Mouse (Mus musculus): Measurements from ENCODE around the gene Olfr68.
"Not testable (repeated sequence)": the region's sequence is repeated elsewhere in the genome, so short reads cannot be mapped to it uniquely, and the experiment has no call there.

The Olfr68 gene

DNA sequence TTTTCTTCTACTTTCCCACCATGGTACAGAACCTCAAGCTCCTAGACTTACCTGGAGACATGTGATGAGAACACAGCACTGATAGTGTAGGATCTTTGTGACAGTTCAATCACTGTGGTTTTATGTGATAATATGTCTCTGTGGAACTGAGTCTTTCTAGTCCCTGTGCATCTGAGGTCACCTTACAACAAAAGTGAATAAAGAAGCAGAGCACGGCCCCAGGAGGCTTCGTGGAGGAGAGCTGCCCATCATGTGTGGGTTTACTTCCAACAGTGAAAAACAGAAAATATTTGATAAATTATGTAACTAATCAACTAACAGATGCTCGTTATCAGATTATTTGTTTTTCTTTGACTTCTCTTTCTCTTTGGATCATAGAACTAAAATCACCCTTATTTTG, at the start of gene Olfr68:
Olfr68 (minus strand) TSS at position 101 of the 400 bp plus-strand sequence.
- no peak for DNase-seq (ENCODE audit: low spot score)

DNA sequence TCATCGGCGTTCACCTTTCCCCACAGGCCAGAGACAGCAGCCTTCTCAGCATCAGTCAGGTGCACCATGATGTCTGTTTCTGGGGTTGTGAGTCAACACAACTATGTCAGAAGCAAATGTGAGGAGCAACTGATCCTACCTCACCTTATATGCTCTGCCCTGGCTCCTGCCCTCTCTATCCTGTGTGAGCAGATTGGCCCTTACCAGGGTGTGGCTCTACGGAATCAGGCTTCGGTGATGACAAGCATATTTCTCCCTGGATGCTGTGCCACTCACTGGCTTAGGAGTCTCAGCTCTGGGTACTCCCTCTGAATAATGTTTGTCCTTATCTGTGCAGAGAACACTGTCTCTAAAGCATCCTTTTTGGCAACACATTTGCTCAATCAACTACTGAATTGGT, 48.3 kb upstream of the Olfr68 start, which contains the start of gene Hbb-bs:
Hbb-bs (minus strand) TSS at position 289 of the 400 bp plus-strand sequence.
- no peak for DNase-seq (ENCODE audit: low spot score)

DNA sequence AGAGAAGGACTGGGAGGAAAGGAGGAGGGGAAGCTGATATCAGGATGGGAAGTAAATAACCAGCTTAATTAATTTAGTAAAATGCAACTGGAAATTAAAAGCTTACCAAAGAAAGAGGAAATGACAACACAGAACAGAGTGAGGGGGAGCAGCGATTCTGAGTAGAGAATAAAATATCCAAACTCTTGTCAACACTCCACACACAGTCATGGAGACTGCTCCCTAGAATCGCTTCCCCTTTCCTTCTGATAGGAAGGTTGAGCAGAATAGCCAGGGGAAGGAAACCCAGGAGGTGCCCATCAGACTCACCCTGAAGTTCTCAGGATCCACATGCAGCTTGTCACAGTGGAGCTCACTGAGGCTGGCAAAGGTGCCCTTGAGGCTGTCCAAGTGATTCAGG, 47.6 kb upstream of the Olfr68 start:
- not testable (repeated sequence) for DNase-seq (ENCODE audit: low spot score)

DNA sequence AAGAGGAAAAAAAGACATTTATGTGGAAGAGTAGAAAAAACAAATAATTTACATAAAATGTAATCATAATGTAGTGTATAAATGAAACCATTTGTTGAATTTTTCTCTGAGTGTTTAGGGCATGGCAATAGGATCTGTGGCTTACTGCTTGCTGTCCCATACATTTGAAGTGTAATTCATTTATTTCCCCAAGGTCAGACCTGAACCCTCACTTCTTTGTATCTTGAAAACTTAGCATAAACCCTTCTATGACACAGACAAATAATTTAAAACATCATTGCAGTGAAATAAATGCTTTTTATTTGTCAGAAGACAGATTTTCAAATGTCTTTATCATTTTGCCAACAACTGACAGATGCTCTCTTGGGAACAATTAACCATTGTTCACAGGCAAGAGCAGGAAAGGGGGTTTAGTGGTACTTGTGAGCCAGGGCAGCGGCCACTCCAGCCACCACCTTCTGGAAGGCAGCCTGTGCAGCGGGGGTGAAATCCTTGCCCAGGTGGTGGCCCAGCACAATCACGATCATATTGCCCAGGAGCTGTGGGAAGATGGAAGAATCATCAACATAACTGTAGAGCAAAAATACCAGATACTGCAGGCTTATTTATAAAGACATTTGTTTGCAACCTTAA, 46.9 kb upstream of the Olfr68 start:
- DNase-seq (ENCODE audit: low spot score): no peak

DNA sequence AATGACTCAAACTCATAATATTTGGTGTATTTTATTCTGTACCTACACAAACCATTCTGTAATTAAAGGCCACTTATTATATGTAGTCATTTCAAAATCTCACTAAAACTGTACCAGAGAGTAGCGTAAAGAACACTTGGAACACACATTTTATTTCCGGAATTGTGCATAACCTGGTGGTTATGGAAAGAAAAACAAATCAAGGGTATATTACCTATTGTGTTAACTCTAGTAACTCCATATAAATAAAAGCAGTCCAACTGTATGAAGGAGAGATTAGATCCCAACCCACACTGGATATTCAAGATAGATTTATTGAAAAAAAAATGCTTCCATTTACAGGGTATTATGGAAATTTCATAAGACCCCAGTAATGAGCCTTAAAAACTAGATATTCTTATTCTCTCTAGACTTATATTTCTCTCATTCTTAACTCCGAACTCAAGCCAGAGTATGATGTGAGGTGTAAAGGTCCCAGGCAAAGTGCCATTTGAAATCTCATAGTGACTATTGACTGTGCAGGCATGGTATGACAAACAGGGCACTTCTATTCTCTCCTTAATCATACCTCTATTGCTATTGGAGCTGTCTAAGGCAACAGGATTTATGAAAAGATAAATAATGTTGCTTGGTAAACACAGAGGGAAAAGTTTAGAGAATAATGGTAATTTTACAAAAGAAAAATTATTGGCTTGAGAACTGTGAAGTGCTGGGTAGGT, 46.2 kb upstream of the Olfr68 start:
- no peak for DNase-seq (ENCODE audit: low spot score)

DNA sequence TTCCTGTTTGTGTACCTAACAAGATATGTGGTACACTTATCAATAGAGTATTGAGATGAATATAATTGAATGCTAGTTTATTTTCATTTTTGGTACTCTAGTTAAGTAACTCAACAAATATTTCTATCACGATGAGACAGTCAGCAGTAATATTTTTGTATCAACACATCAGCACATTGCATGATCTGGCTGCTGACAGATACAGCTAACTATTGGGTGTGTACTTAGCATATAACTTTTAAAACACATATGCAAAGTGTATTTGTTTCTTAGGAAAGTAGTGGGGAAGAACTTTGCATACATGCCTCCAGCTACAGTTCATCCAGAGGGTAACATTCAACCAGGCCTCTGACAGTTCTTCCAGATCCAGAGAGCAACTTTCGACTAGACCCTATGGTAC, 45.1 kb upstream of the Olfr68 start:
- DNase-seq (ENCODE audit: low spot score): no peak

DNA sequence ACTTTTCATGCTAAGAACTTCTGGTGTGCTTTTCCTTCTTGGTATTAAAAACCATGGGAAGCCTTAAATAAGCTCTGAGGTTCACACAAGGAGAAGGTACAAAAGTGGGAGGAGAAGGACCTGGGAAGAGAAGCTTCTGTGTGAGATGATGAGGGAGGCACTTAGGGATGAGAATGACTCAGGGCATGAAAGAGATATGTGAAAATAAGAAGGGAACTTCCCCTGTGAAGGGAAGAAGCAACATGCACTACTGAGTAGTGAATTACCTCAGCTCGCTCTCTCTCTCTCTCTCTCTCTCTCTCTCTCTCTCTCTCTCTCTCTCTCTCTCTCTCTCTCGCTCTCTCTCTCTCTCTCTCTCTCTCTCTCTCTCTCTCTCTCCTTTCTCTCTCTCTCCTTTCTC, 35.6 kb upstream of the Olfr68 start:
- DNase-seq (ENCODE audit: low spot score): not testable (repeated sequence)

DNA sequence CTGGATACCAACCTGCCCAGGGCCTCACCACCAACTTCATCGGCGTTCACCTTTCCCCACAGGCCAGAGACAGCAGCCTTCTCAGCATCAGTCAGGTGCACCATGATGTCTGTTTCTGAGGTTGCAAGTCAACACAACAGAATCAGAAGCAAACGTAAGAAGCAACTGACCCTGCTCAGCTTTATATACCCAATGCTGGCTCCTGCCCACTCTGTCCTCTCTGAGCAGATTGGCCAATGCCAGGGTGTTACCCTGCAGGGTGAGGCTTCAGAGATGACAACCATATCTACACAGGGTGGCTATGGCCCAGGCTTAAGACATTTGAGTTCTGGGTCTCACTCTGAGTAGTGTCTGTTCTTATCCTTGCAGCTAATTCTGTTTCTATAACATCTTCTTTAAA, 34.3 kb upstream of the Olfr68 start, which contains the start of gene Hbb-bt:
Hbb-bt (minus strand) TSS at position 231 of the 400 bp plus-strand sequence.
- DNase-seq (ENCODE audit: low spot score): no peak

DNA sequence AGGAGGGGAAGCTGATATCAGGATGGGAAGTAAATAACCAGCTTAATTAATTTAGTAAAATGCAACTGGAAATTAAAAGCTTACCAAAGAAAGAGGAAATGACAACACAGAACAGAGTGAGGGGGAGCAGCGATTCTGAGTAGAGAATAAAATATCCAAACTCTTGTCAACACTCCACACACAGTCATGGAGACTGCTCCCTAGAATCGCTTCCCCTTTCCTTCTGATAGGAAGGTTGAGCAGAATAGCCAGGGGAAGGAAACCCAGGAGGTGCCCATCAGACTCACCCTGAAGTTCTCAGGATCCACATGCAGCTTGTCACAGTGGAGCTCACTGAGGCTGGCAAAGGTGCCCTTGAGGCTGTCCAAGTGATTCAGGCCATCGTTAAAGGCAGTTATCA, 33.7 kb upstream of the Olfr68 start:
- DNase-seq (ENCODE audit: low spot score): not testable (repeated sequence)

DNA sequence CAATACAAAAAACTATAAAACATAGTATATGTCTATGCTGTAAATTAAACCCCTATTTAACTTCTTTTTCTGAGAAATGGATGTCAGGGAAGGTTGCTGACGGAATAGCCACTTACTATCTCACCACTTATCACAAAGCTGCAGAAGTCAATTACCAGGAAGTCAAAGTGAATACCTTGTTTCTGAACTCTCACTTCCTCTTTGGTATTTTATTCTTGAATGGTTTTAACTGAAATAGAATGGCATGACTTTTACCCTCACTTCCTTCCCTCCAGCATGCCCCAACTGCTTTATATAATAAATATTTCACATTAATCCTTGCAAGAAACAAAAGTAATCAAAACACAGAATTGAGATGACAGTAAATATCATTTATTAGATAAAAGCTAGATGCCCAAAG, 32.7 kb upstream of the Olfr68 start:
- DNase-seq (ENCODE audit: low spot score): no peak

DNA sequence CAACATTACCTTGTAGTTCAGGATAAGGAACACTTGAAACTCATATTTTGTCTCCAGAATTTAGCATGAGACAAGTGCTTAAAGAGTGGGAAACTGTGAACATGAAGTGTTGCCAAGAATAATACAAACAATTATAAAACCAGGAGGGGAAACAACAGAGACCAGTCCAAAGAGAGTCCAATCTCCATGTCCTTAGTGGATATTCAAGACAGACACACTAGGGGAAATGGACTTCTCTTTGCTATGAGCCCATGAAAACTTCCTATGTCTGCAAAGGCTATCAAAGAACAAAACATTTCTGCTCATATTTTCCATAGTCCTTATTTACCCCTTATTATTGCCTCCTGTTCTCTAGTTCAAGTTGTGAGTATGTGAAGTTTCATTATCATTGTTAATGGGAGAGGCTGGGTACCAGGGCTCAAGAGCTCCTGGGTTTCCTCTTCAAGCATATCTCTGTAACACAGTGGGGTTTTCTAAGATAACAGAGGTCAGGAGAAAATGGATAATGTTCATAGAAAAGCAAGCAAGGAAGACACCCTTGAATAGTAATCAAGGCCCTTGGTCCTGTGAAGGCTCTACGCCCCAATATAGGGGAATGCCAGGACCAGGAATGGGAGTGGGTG, 31.8 kb upstream of the Olfr68 start:
- no peak for DNase-seq (ENCODE audit: low spot score)

DNA sequence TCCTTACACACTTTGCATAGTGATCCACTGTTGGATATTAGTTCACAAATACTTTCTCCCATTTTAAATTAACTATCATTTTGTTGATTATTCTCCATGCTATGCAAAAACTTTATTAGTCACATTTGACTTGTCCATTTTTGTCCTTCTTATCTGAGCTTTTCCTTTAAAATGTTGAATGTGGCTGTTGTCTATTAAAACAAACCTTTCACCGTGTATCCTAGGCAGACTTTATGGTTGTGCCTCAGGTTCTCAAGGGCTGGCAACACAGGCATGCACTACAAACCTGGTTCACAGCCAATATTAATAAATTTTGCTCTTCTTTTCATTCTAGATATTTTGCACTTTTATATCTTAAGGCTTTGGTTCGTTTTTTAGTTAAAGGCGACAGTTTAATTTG, 31.2 kb upstream of the Olfr68 start:
- DNase-seq (ENCODE audit: low spot score): no peak

DNA sequence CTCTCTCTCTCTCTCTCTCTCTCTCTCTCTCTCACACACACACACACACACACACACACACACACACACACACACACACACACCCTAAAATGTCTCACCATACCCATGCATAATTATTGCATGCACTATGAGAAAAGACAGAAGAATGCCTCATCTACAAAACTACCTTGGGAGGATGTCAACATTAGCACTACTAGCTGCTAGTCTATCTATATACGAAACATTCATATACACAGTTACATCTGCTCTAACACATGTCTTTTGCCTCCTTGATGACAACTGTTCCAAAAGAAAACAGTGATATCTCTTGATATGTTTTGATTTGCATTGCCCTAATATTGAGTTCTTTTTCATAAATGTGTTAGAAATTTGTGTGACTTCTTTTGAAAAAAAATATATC, 30.8 kb upstream of the Olfr68 start:
- DNase-seq (ENCODE audit: low spot score): no peak

DNA sequence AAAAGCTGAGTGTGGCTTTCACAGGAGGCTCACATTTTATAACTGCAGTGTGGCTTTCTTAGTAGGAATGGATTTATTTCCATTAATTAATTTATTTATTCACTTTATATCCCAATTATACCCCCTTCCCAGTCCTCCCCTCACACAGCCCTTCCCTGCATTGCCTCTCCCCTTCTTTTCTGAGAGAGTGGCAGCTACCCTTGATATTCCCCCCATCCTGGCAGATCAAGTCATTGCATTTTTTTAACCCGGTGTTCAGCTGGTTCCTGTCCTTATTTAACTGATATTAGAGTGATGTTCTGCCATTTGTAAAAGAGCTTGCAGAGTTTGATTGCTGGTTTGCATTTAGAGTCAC, 30.3 kb upstream of the Olfr68 start:
- no peak for DNase-seq (ENCODE audit: low spot score)

DNA sequence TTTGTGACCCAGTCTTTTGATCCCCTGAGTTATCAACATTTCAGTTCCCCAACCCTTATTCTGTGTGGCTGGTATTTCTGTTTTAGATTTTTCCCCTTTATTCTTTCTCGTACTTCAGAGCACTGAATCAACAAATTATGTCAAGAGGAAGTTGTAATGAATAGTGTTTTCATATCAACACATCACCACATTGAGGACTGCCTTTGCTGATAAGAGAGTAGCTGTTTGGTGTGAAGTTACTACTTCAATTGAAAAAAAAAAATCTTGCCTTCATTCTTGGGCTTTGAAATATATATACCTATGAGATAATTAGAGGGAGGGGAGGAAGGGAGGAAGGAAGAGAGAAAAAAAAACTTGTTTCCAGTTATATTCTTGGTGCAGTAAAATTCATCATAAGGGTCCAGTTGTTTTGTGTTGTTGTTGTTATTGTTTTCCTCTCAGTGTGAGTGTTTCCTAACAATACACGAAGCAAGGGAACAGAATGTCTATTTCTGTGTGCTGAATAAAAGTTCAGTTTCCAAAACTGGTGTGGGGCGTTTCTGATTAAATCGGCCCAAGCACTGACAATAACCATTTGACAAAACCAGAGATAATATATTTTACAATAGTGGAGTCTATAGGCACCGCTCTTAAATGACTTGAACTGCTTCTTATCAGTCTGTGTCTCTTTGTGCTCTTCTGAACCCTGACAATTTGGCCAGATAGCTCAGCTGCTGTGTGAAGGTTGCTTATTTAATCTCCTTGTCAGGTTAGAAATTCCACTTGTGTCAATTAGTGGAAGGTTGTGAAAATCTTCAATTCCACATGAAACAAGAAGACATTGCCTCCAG, 29.7 kb upstream of the Olfr68 start:
- DNase-seq (ENCODE audit: low spot score): no peak

DNA sequence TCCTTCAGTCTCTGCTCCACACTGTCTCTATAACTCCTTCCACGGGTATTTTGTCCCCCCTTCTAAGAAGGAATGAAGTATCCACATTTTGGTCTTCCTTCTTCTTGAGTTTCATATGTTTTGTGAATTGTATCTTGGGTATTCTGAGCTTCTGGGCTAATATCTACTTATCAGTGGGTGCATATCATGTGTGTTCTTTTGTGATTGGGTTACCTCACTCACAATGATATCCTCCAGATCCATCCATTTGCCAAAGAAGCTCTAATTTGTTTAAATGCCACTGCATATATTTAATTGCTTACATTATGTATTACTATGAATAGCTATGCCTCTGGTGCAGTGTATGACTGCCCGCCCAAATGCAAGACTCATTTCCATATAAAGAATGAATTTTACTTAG, 28.6 kb upstream of the Olfr68 start:
- not testable (repeated sequence) for DNase-seq (ENCODE audit: low spot score)

DNA sequence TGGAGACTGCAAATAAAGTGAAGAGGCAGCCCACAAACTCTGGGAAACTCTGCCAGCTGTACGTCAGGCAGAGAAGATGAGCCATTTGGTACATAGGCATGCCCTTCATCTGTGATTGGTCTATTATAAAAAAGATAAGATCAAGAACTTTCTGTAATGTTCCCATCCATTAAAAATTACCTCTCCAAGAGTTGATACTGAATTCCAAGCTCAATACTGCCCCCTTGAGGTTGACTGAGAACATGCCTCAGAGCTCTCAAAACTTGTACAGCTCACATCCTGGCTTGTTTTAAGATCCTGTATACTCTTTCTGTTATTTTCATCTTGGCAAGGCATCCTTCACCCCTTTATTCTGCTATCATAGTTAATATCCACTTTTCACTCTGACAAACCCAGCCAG, 27.4 kb upstream of the Olfr68 start:
- no peak for DNase-seq (ENCODE audit: low spot score)

DNA sequence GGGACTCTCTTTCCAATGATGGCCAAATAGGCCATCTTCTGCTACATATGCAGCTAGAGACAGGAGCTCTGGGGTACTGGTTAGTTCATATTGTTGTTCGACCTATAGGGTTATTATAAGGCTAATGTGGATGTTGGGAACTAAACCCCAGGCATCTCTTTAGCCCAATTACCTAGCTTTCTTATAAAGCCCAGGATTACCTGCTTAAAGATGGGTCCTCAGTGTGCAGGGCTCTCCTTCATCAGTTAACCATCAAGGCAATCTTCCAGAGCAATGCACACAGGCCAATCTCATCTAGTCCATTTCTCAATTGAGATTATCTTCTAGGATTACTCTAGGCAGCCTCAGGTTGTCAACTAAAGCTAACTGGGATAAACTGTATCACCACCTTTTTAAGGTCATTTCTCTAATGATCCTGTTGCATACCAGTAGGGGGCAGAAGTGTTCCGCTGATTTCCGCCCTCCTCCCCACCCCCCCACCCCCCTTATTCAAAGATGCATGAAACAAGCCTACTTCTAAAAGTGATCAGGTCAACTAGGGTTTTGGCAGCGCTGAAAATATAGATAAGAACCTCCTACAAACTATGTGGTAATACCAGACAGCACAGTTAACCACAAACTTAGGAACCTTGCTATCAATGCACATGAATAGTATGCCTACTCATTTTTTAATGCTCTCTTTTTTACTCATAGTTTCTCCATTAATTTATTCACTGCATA, 13.3 kb upstream of the Olfr68 start:
- no peak for DNase-seq (ENCODE audit: low spot score)

DNA sequence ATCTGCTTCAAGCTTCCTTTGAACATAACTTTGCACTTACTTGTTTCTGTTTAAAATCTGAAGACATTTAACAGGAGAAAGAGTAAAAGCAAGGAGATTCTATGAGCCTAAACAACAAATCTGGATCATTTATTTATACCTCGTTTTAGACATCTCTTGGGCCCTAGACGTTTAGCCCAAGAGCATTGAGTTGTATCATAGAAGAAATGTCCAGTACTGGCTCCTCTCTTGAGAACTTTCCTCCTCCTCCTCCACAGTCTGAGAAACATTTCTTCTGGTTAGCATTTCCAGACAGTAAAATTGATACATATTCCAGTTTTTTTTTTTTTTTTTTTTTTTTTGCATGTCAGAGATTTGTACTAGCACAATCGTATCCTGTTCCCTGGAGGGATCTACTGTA, 12.2 kb upstream of the Olfr68 start, which contains the start of gene Olfr67:
Olfr67 (minus strand) TSS at position 101 of the 400 bp plus-strand sequence.
- no peak for DNase-seq (ENCODE audit: low spot score)

DNA sequence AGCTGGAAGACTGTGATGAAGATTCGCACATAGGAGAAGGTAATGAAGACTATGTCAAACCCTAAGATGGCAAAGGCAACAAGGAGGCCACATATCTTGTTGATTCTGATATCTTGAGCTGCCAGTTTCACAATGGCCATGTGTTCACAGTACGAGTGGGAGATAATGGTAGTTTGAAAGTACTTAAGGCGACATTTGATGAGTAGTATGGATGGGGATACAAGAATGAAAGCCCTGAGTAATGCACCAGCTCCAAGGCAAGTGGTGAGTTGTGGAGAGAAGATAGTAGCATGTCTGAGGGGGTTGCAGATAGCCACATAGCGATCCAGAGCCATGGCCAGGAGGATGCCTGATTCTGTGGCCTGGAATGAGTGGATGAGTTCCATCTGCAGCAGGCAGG, 1.8 kb downstream of the Olfr68 start:
- not testable (repeated sequence) for DNase-seq (ENCODE audit: low spot score)

DNA sequence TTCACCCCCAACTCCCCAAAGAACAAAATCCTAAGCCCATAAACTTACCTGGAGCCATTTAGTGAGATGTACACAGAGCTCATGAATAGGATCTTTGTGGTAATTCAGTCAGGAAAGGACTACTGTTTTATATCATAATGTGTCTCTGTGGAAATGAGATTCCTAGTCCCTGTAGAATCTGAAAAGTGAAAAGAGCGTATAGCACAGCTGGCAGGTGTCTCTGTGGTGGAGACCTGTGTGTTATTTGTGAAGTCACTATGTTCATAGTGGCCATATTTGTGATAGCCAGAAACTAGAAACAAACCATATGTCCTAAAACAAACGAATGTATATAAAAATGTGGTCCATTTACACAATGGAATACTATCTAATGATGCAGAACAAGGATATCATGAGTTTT, 8.0 kb downstream of the Olfr68 start, which contains the start of gene Olfr69:
Olfr69 (minus strand) TSS at position 101 of the 400 bp plus-strand sequence.
- DNase-seq (ENCODE audit: low spot score): no peak

DNA sequence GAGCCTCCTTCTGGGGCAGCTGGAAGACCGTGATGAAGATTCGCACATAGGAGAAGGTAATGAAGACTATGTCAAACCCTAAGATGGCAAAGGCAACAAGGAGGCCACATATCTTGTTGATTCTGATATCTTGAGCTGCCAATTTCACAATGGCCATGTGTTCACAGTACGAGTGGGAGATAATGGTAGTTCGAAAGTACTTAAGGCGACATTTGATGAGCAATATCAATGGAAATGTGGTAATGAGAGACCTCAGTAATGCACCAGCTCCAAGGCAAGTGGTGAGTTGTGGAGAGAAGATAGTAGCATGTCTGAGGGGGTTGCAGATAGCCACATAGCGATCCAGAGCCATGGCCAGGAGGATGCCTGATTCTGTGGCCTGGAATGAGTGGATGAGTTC, 11.8 kb downstream of the Olfr68 start:
- DNase-seq (ENCODE audit: low spot score): not testable (repeated sequence)
